Mouse (Mus musculus) macrophage (primary cell): Measurements from ENCODE around the gene Jade1. TPM values are rescaled to one million over a fixed set of nuclear protein-coding genes. Genes with fewer than 3 reads are reported as not detected.

Source experiments
- H3K27ac ChIP-seq: fragments of 350-480 bp; formaldehyde crosslinking; 2 replicates; pipeline ENCODE4 v1.9.0; 2021
- H3K36me3 ChIP-seq: fragments of 350-480 bp; formaldehyde crosslinking; 2 replicates; pipeline ENCODE4 v1.9.0; 2021; ENCODE audit errors: inconsistent target
- H3K4me3 ChIP-seq: fragments of 350-480 bp; formaldehyde crosslinking; 2 replicates; pipeline ENCODE4 v1.9.0; 2021; ENCODE audit errors: inconsistent target
- H3K79me2 ChIP-seq: fragments of 350-480 bp; formaldehyde crosslinking; 2 replicates; pipeline ENCODE4 v1.9.0; 2021; ENCODE audit errors: inconsistent target
- WGBS: methylation state at CpG from one replicate; pipeline ENCODE4 v1.1.7; 2026; ENCODE audit warnings: inconsistent platforms; ENCODE audit not compliant: missing documents; 5-methylcytosine and 5-hydroxymethylcytosine counted together
- polyA plus RNA-seq: library from polyadenylated mRNA; stranded (reverse); fragments of 250-400 nt; gene quantifications from 3 replicates; pipeline ENCODE4 v1.2.4, GENCODE M21; 2018; ENCODE audit warnings: inconsistent platforms
- total RNA-seq, 78 experiments: library from RNA; depleted of rRNA; stranded (reverse); fragments of 250-400 nt; gene quantifications; 1 replicate in 9 of 78; 2 replicates in 24 of 78; 3 replicates in 43 of 78; 4 replicates in 2 of 78; pipeline ENCODE4 v1.2.4; 2018; ENCODE audit warnings: inconsistent platforms in 56 of 78

Gene Jade1
- total RNA-seq (2018; cell fraction: chromatin; rRNA removed) = 10 to 100 TPM in 12 of 26 experiments, 1 to 10 TPM in 14; 1.3 to 27.7 (median 7.8) TPM
- total RNA-seq (2018; cell fraction: cytosol; rRNA removed) = 10 to 100 TPM in 9 of 26 experiments, 1 to 10 TPM in 17; 2.3 to 13.6 (median 7.3) TPM
- total RNA-seq (2018; cell fraction: nucleus; rRNA removed) = 10 to 100 TPM in 11 of 26 experiments, 1 to 10 TPM in 15; 2.1 to 25.1 (median 8.7) TPM
- polyA plus RNA-seq = 5.6 to 9.3 TPM (median 5.6 TPM) in 3 replicates

- Histone ChIP-seq H3K79me2 (no peaks in the 10 kb centered on the region), H3K4me3 (no peak within 1 kb of the TSS), H3K36me3 (no peaks in the 10 kb centered on the region), H3K27ac (no peak within 1 kb of the TSS)
- WGBS = 96% methylated on average over 32 of the region's 36 CpGs
Measured at GRCm38 (mm10) chr3:41555491-41556381, at the start of gene Jade1. TSS of gene Jade1 (plus strand) at chr3:41555731.

GRCm38 (mm10) chr3:41509441-41509840, 46.1 kb upstream of the Jade1 start:
- H3K4me3 ChIP-seq = no peak overlapping the region
- WGBS = 92% methylated on average over 2 of the region's 2 CpGs
- no peaks in the 10 kb centered on the region for H3K36me3 ChIP-seq

GRCm38 (mm10) chr3:41510191-41510590, 45.3 kb upstream of the Jade1 start:
- no peaks in the 10 kb centered on the region for H3K79me2 ChIP-seq
- H3K27ac ChIP-seq = no peak overlapping the region
- WGBS = 94% methylated on average over 9 of the region's 9 CpGs
- H3K36me3 ChIP-seq = no peaks in the 10 kb centered on the region
- H3K4me3 ChIP-seq = no peak overlapping the region

More at GRCm38 (mm10) chr3:41509441-41509840, 46.1 kb upstream of the Jade1 start:
- H3K79me2 ChIP-seq = no peaks in the 10 kb centered on the region
- no peak overlapping the region for H3K27ac ChIP-seq

- Histone ChIP-seq H3K27ac (no peak overlapping the region), H3K36me3 (no peaks in the 10 kb centered on the region), H3K79me2 (no peaks in the 10 kb centered on the region), H3K4me3 (no peak overlapping the region)
- WGBS = 74% methylated on average over 7 of the region's 7 CpGs
Measured at GRCm38 (mm10) chr3:41510750-41511149, 44.8 kb upstream of the Jade1 start.

- Histone ChIP-seq H3K79me2 (no peaks in the 10 kb centered on the region), H3K27ac (no peak overlapping the region), H3K4me3 (no peak overlapping the region), H3K36me3 (no peaks in the 10 kb centered on the region)
- 95% methylated on average over 4 of the region's 5 CpGs for WGBS
Measured at GRCm38 (mm10) chr3:41514003-41514402, 41.5 kb upstream of the Jade1 start.

- WGBS = 75% methylated on average over 11 of the region's 11 CpGs
- Histone ChIP-seq H3K4me3 (no peak overlapping the region), H3K36me3 (no peaks in the 10 kb centered on the region), H3K79me2 (no peaks in the 10 kb centered on the region), H3K27ac (no peak overlapping the region)
Measured at GRCm38 (mm10) chr3:41514683-41515305, 40.7 kb upstream of the Jade1 start.

- no peak overlapping the region for H3K4me3 ChIP-seq
- no peaks in the 10 kb centered on the region for H3K79me2 ChIP-seq
- WGBS = 93% methylated on average over 8 of the region's 8 CpGs
- H3K36me3 ChIP-seq = no peaks in the 10 kb centered on the region
- no peak overlapping the region for H3K27ac ChIP-seq
Measured at GRCm38 (mm10) chr3:41516961-41517518, 38.5 kb upstream of the Jade1 start.

GRCm38 (mm10) chr3:41520925-41521324, 34.6 kb upstream of the Jade1 start:
- no peak overlapping the region for H3K4me3 ChIP-seq
- no peaks in the 10 kb centered on the region for H3K36me3 ChIP-seq
- H3K79me2 ChIP-seq = no peaks in the 10 kb centered on the region
- WGBS = 87% methylated on average over 4 of the region's 4 CpGs
- H3K27ac ChIP-seq = no peak overlapping the region

- Histone ChIP-seq H3K79me2 (no peaks in the 10 kb centered on the region), H3K36me3 (no peaks in the 10 kb centered on the region), H3K4me3 (no peak overlapping the region), H3K27ac (no peak overlapping the region)
- 95% methylated on average over 3 of the region's 3 CpGs for WGBS
Measured at GRCm38 (mm10) chr3:41521733-41522132, 33.8 kb upstream of the Jade1 start.

- H3K4me3 ChIP-seq = no peak overlapping the region
- WGBS = 77% methylated on average over 18 of the region's 18 CpGs
- no peaks in the 10 kb centered on the region for H3K36me3 ChIP-seq
- no peaks in the 10 kb centered on the region for H3K79me2 ChIP-seq
- H3K27ac ChIP-seq = no peak overlapping the region
Measured at GRCm38 (mm10) chr3:41522226-41523005, 33.1 kb upstream of the Jade1 start.

GRCm38 (mm10) chr3:41523006-41523375, 32.5 kb upstream of the Jade1 start:
- Histone ChIP-seq H3K79me2 (no peaks in the 10 kb centered on the region), H3K4me3 (no peak overlapping the region), H3K36me3 (no peaks in the 10 kb centered on the region), H3K27ac (no peak overlapping the region)
- WGBS = 65% methylated on average over 2 of the region's 2 CpGs

GRCm38 (mm10) chr3:41523460-41523859, 32.1 kb upstream of the Jade1 start:
- Histone ChIP-seq H3K4me3 (no peak overlapping the region), H3K27ac (no peak overlapping the region), H3K36me3 (no peaks in the 10 kb centered on the region), H3K79me2 (no peaks in the 10 kb centered on the region)
- 75% methylated on average over 4 of the region's 4 CpGs for WGBS

- Histone ChIP-seq H3K36me3 (no peaks in the 10 kb centered on the region), H3K79me2 (no peaks in the 10 kb centered on the region), H3K27ac (no peak overlapping the region), H3K4me3 (no peak overlapping the region)
- 94% methylated on average over 2 of the region's 2 CpGs for WGBS
Measured at GRCm38 (mm10) chr3:41528291-41528969, 27.1 kb upstream of the Jade1 start.

GRCm38 (mm10) chr3:41530156-41530555, 25.4 kb upstream of the Jade1 start:
- Histone ChIP-seq H3K36me3 (no peaks in the 10 kb centered on the region), H3K4me3 (no peak overlapping the region), H3K27ac (no peak overlapping the region), H3K79me2 (no peaks in the 10 kb centered on the region)
- WGBS = 96% methylated on average over 3 of the region's 3 CpGs
